Mouse (Mus musculus) adrenal gland, postnatal 36 days (tissue): ENCODE results near the gene Trem2. TPM values are rescaled to one million over a fixed set of nuclear protein-coding genes. Genes with fewer than 3 reads are reported as not detected.

Source experiments
- total RNA-seq, 2 experiments: library from RNA; stranded (reverse); gene quantifications; 2 replicates each; pipeline ENCODE4 v1.2.3; 2021

The Trem2 gene
- total RNA-seq, 2 experiments from 2014 or later: 2.7 to 6.0 TPM

Other genes with a start within 250 kb of the Trem2 start
- not detected for gene 9830107B12Rik, start 200.1 kb upstream of the Trem2 start, total RNA-seq
- not detected for gene A530064D06Rik, start 179.1 kb upstream of the Trem2 start, total RNA-seq
- gene Trem1, start 113.6 kb upstream of the Trem2 start, total RNA-seq: under 1 TPM; 0.10 to 0.17 TPM
- gene Trem3, start 98.6 kb upstream of the Trem2 start, total RNA-seq: not detected
- gene Treml4, start 82.1 kb upstream of the Trem2 start, total RNA-seq: 1 to 10 TPM in 1 of 2 experiments, under 1 TPM in 1; 0.36 to 1.5 TPM
- gene Treml2, start 46.9 kb upstream of the Trem2 start, total RNA-seq: under 1 TPM; 0.23 to 0.46 TPM
- under 1 TPM; 0.13 to 0.23 TPM for gene B430306N03Rik, start 30.3 kb upstream of the Trem2 start, total RNA-seq
- under 1 TPM in 1 of 2 experiments, not detected in 1; 0.33 TPM for gene Treml1, start 13.5 kb downstream of the Trem2 start, total RNA-seq
- gene Nfya, start 63.5 kb downstream of the Trem2 start, total RNA-seq: 10 to 100 TPM; 31.0 to 39.9 TPM
- 10 to 100 TPM; 14.0 to 23.8 TPM for gene Oard1, start 63.6 kb downstream of the Trem2 start, total RNA-seq
- 1 to 10 TPM; 1.3 to 1.9 TPM for gene Apobec2, start 86.5 kb downstream of the Trem2 start, total RNA-seq
- gene Tspo2, start 105.1 kb downstream of the Trem2 start, total RNA-seq: not detected
- gene Unc5cl, start 108.5 kb downstream of the Trem2 start, total RNA-seq: not detected